Mouse (Mus musculus) urinary bladder, postnatal 4 days (tissue): ENCODE measurements at regions not wholly inside any gene's neighbourhood (a gene's known extent, or its start where the extent isn't known, plus 50 kb on each side); places are given as distances from the start of the nearest gene placed in this dataset.
"Not testable (repeated sequence)": the region's sequence is repeated elsewhere in the genome, so short reads cannot be mapped to it uniquely, and the experiment has no call there.

ENCODE experiments used
- DNase-seq, 2 experiments: peaks; one replicate each; pipeline ENCODE4 v3.0.0; 2021 to 2022; ENCODE audit warnings: low spot score in 2 of 2

- DNase-seq, result no peak
Measured at GRCm38 (mm10) chr9:9606322-9606721, 367.4 kb upstream of the Arhgap42 start.

- DNase-seq, result no peak
Measured at GRCm38 (mm10) chr9:9591263-9591662, 352.4 kb upstream of the Arhgap42 start.

GRCm38 (mm10) chr9:9583011-9583605 lies 344.2 kb upstream of the Arhgap42 start:
- no peak for DNase-seq

- no peak for DNase-seq
Measured at GRCm38 (mm10) chr9:9582301-9583010, 343.6 kb upstream of the Arhgap42 start.

- DNase-seq, result no peak
Measured at GRCm38 (mm10) chr9:9568040-9568649, 329.2 kb upstream of the Arhgap42 start.

GRCm38 (mm10) chr9:9564551-9564950 lies 325.6 kb upstream of the Arhgap42 start:
- no peak for DNase-seq

- DNase-seq, result no peak
Measured at GRCm38 (mm10) chr9:9548657-9549056, 309.8 kb upstream of the Arhgap42 start.

- DNase-seq, result no peak
Measured at GRCm38 (mm10) chr9:9547570-9547969, 308.7 kb upstream of the Arhgap42 start.

GRCm38 (mm10) chr9:9547121-9547520 lies 308.2 kb upstream of the Arhgap42 start:
- DNase-seq, result no peak

GRCm38 (mm10) chr9:9500345-9500744 lies 261.4 kb upstream of the Arhgap42 start:
- no peak for DNase-seq

- DNase-seq, result no peak
Measured at GRCm38 (mm10) chr9:9493594-9494182, 254.8 kb upstream of the Arhgap42 start.

GRCm38 (mm10) chr9:9477145-9477544 lies 238.2 kb upstream of the Arhgap42 start:
- no peak for DNase-seq

- no peak for DNase-seq
Measured at GRCm38 (mm10) chr9:9475009-9475744, 236.3 kb upstream of the Arhgap42 start.

GRCm38 (mm10) chr9:9444213-9444612 lies 205.3 kb upstream of the Arhgap42 start:
- no peak for DNase-seq

GRCm38 (mm10) chr9:9420326-9420725 lies 181.4 kb upstream of the Arhgap42 start:
- no peak for DNase-seq

GRCm38 (mm10) chr9:9412460-9413181 lies 173.7 kb upstream of the Arhgap42 start:
- DNase-seq, result no peak

GRCm38 (mm10) chr9:9394190-9394589 lies 155.3 kb upstream of the Arhgap42 start:
- not testable (repeated sequence) for DNase-seq

GRCm38 (mm10) chr9:9376650-9377189 lies 137.8 kb upstream of the Arhgap42 start:
- no peak for DNase-seq

- DNase-seq, result peak; percentile 26 to 70
Measured at GRCm38 (mm10) chr9:9375304-9375904, 136.5 kb upstream of the Arhgap42 start.

GRCm38 (mm10) chr9:9372594-9372993 lies 133.7 kb upstream of the Arhgap42 start:
- DNase-seq, result no peak

GRCm38 (mm10) chr9:9368731-9369130 lies 129.8 kb upstream of the Arhgap42 start:
- DNase-seq, result no peak
